Mouse (Mus musculus): ENCODE results near the gene Tmem198.

GRCm38 (mm10) chr1:75516703-75517380, 37.5 kb downstream of the Tmem198 start:
- no peak for TF ChIP-seq POLR2A (IDR thresholded peaks at IDR 0.05; ENCODE audit: insufficient read depth, low read length)
- no peak for TF ChIP-seq EP300 (IDR thresholded peaks at IDR 0.05; ENCODE audit: insufficient read depth, low read depth, low read length)
